Mouse (Mus musculus): ENCODE data around the gene Mrpl51. TPM values are rescaled to one million over a fixed set of nuclear protein-coding genes. Genes with fewer than 3 reads are reported as not detected.

The Mrpl51 gene
- polyA plus RNA-seq, 1 experiment = 147 TPM

- no peak for TF ChIP-seq MAX (IDR thresholded peaks at IDR 0.05)
- no peak for TF ChIP-seq MYOG (IDR thresholded peaks at IDR 0.05; ENCODE audit: control insufficient read depth, extremely low read depth, insufficient read length)
- no peak for TF ChIP-seq FOSL1 (IDR thresholded peaks at IDR 0.05; ENCODE audit: insufficient read depth, low read length, poor library complexity, severe bottlenecking)
- TF ChIP-seq CEBPB (IDR thresholded peaks at IDR 0.05; ENCODE audit: low read depth) = no peak
- no peak for TF ChIP-seq CTCF (IDR thresholded peaks at IDR 0.05; ENCODE audit: control insufficient read depth, insufficient read depth, insufficient read length)
- H3K27me3 ChIP-seq (ENCODE audit: control insufficient read depth, insufficient read depth, insufficient read length) = no peaks in the 10 kb centered on the region
- H3K4me3 ChIP-seq (ENCODE audit: insufficient read depth, poor library complexity, severe bottlenecking) = peak overlapping the region; percentile 55
- H3K79me3 ChIP-seq (ENCODE audit: low read depth) = peaks cover 10% of the 10 kb centered on the region
- peaks cover 34% of the 10 kb centered on the region for H3K36me3 ChIP-seq (ENCODE audit: control insufficient read depth, insufficient read depth)
- H3ac ChIP-seq (ENCODE audit: control insufficient read depth, insufficient read length, low read depth) = peak overlapping the region; percentile 75
- H3K79me2 ChIP-seq (ENCODE audit: control insufficient read depth, insufficient read depth) = peaks cover 34% of the 10 kb centered on the region
Observed at GRCm38 (mm10) chr6:125145479-125145951, 46.1 kb upstream of the Mrpl51 start.

- Histone ChIP-seq H3K36me3 (ENCODE audit: control insufficient read depth, insufficient read depth) (peaks cover 29% of the 10 kb centered on the region), H3K4me3 (ENCODE audit: insufficient read depth, poor library complexity, severe bottlenecking) (peak overlapping the region; percentile 55), H3K79me2 (ENCODE audit: control insufficient read depth, insufficient read depth) (peaks cover 34% of the 10 kb centered on the region), H3K27me3 (ENCODE audit: control insufficient read depth, insufficient read depth, insufficient read length) (no peaks in the 10 kb centered on the region), H3ac (ENCODE audit: control insufficient read depth, insufficient read length, low read depth) (peak overlapping the region; percentile 70), H3K79me3 (ENCODE audit: low read depth) (peaks cover 10% of the 10 kb centered on the region)
- TF ChIP-seq CTCF (IDR thresholded peaks at IDR 0.05; ENCODE audit: control insufficient read depth, insufficient read depth, insufficient read length) = no peak
- TF ChIP-seq CEBPB (IDR thresholded peaks at IDR 0.05; ENCODE audit: low read depth) = no peak
- TF ChIP-seq MYOD1 (IDR thresholded peaks at IDR 0.05; ENCODE audit: control insufficient read depth, insufficient read length, low read depth) = no peak
- no peak for TF ChIP-seq USF1 (IDR thresholded peaks at IDR 0.05; ENCODE audit: low read depth)
- no peak for TF ChIP-seq FOSL1 (IDR thresholded peaks at IDR 0.05; ENCODE audit: insufficient read depth, low read length, poor library complexity, severe bottlenecking)
- no peak for TF ChIP-seq MAX (IDR thresholded peaks at IDR 0.05)
- TF ChIP-seq MYOG (IDR thresholded peaks at IDR 0.05; ENCODE audit: control insufficient read depth, extremely low read depth, insufficient read length) = no peak
Observed at GRCm38 (mm10) chr6:125146148-125146547, 45.5 kb upstream of the Mrpl51 start.

GRCm38 (mm10) chr6:125146797-125147196, 44.8 kb upstream of the Mrpl51 start:
- H3K36me3 ChIP-seq (ENCODE audit: control insufficient read depth, insufficient read depth) = peaks cover 26% of the 10 kb centered on the region
- TF ChIP-seq MYOG (IDR thresholded peaks at IDR 0.05; ENCODE audit: control insufficient read depth, extremely low read depth, insufficient read length) = no peak
- TF ChIP-seq MAX (IDR thresholded peaks at IDR 0.05) = no peak
- no peak for TF ChIP-seq USF1 (IDR thresholded peaks at IDR 0.05; ENCODE audit: low read depth)
- TF ChIP-seq CEBPB (IDR thresholded peaks at IDR 0.05; ENCODE audit: low read depth) = no peak
- TF ChIP-seq FOSL1 (IDR thresholded peaks at IDR 0.05; ENCODE audit: insufficient read depth, low read length, poor library complexity, severe bottlenecking) = no peak
- peaks cover 34% of the 10 kb centered on the region for H3K79me2 ChIP-seq (ENCODE audit: control insufficient read depth, insufficient read depth)
- H3K79me3 ChIP-seq (ENCODE audit: low read depth) = peaks cover 10% of the 10 kb centered on the region
- no peak overlapping the region for H3K4me3 ChIP-seq (ENCODE audit: insufficient read depth, poor library complexity, severe bottlenecking)
- peak overlapping the region; percentile 29 for H3ac ChIP-seq (ENCODE audit: control insufficient read depth, insufficient read length, low read depth)
- no peaks in the 10 kb centered on the region for H3K27me3 ChIP-seq (ENCODE audit: control insufficient read depth, insufficient read depth, insufficient read length)

GRCm38 (mm10) chr6:125147329-125147728, 44.3 kb upstream of the Mrpl51 start:
- TF ChIP-seq MYOD1 (IDR thresholded peaks at IDR 0.05; ENCODE audit: control insufficient read depth, insufficient read length, low read depth) = peak; percentile 84
- TF ChIP-seq CTCF (IDR thresholded peaks at IDR 0.05; ENCODE audit: control insufficient read depth, insufficient read depth, insufficient read length) = no peak
- H3ac ChIP-seq (ENCODE audit: control insufficient read depth, insufficient read length, low read depth) = no peak overlapping the region
- H3K4me3 ChIP-seq (ENCODE audit: insufficient read depth, poor library complexity, severe bottlenecking) = no peak overlapping the region
- peaks cover 34% of the 10 kb centered on the region for H3K79me2 ChIP-seq (ENCODE audit: control insufficient read depth, insufficient read depth)
- no peaks in the 10 kb centered on the region for H3K27me3 ChIP-seq (ENCODE audit: control insufficient read depth, insufficient read depth, insufficient read length)
- peaks cover 21% of the 10 kb centered on the region for H3K36me3 ChIP-seq (ENCODE audit: control insufficient read depth, insufficient read depth)
- peaks cover 10% of the 10 kb centered on the region for H3K79me3 ChIP-seq (ENCODE audit: low read depth)

- H3K79me2 ChIP-seq (ENCODE audit: control insufficient read depth, insufficient read depth) = peaks cover 34% of the 10 kb centered on the region
- H3K27me3 ChIP-seq (ENCODE audit: control insufficient read depth, insufficient read depth, insufficient read length) = no peaks in the 10 kb centered on the region
- H3K4me3 ChIP-seq (ENCODE audit: insufficient read depth, poor library complexity, severe bottlenecking) = no peak overlapping the region
- peak; percentile 54 for TF ChIP-seq MYOD1 (IDR thresholded peaks at IDR 0.05; ENCODE audit: control insufficient read depth, insufficient read length, low read depth)
- no peak for TF ChIP-seq MYOG (IDR thresholded peaks at IDR 0.05; ENCODE audit: control insufficient read depth, extremely low read depth, insufficient read length)
- peaks cover 10% of the 10 kb centered on the region for H3K79me3 ChIP-seq (ENCODE audit: low read depth)
- H3ac ChIP-seq (ENCODE audit: control insufficient read depth, insufficient read length, low read depth) = peak overlapping the region; percentile 55
- H3K36me3 ChIP-seq (ENCODE audit: control insufficient read depth, insufficient read depth) = peaks cover 20% of the 10 kb centered on the region
Observed at GRCm38 (mm10) chr6:125148251-125148925, 43.2 kb upstream of the Mrpl51 start.

- Histone ChIP-seq H3K79me3 (ENCODE audit: low read depth) (peaks cover 10% of the 10 kb centered on the region), H3K4me3 (ENCODE audit: insufficient read depth, poor library complexity, severe bottlenecking) (peak overlapping the region; percentile 7), H3K36me3 (ENCODE audit: control insufficient read depth, insufficient read depth) (peaks cover 18% of the 10 kb centered on the region), H3ac (ENCODE audit: control insufficient read depth, insufficient read length, low read depth) (peak overlapping the region; percentile 55), H3K27me3 (ENCODE audit: control insufficient read depth, insufficient read depth, insufficient read length) (no peaks in the 10 kb centered on the region), H3K79me2 (ENCODE audit: control insufficient read depth, insufficient read depth) (peaks cover 34% of the 10 kb centered on the region)
- TF ChIP-seq FOSL1 (IDR thresholded peaks at IDR 0.05; ENCODE audit: insufficient read depth, low read length, poor library complexity, severe bottlenecking) = no peak
- TF ChIP-seq MYOD1 (IDR thresholded peaks at IDR 0.05; ENCODE audit: control insufficient read depth, insufficient read length, low read depth) = peak; percentile 41
- TF ChIP-seq MAX (IDR thresholded peaks at IDR 0.05) = no peak
- no peak for TF ChIP-seq CEBPB (IDR thresholded peaks at IDR 0.05; ENCODE audit: low read depth)
Observed at GRCm38 (mm10) chr6:125148926-125149568, 42.6 kb upstream of the Mrpl51 start.
